Mouse (Mus musculus) urinary bladder, postnatal 10 days (tissue): ENCODE results near the gene Gm28308.

Source experiments
- DNase-seq: peaks from one replicate; pipeline ENCODE4 v3.0.0; 2022; ENCODE audit warnings: low spot score

Gene Gm28308

DNA sequence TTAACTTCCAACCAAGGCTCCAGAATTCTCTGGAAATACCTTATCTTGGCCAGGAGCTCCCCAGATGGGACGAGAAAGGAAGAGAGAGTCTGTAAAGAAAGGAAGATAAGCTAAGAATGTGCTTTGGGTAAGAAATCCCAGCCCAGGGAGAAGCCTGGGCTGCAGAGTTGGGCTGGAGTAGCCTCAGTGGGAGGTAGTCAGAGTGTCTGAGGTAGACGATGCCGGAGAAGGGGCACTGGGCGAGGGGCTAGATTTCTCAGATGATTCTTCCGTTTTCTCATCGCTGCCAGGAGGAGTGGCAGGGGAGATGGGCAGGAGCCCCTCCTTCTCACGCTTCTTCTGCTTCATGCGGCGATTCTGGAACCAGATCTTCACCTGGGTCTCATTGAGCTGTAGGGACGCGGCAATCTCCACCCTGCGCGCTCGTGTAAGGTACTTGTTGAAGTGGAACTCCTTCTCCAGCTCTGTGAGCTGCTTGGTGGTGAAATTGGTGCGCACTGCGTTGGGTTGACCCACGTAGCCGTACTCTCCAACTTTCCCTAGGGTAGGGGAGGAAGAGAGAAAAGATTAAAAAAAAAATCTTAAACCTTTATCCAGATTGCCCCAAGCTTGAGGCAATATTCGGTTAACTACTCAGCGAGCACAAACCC, 56.5 kb downstream of the Gm28308 start:
- no peak for DNase-seq

DNA sequence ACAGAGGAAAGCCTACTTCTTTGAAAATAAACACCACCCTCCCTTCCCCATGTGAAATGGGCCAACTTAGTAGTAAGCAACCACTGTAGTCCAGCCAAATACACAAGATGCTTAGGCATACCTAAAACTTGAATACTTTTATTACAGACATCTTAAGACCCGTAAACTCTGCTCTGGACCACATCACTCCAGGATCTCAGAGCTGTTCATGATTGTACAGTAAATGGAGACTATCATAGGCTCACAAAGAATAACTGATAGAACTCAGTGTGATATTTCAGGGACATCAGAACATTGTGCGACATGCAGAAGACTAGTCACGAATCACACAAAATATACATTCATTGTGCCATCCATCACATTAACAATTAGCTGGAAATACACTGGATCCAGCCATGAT, 57.7 kb downstream of the Gm28308 start:
- no peak for DNase-seq

- DNase-seq: no peak
Observed at GRCm38 (mm10) chr6:52154044-52154443, 59.1 kb downstream of the Gm28308 start.

DNA sequence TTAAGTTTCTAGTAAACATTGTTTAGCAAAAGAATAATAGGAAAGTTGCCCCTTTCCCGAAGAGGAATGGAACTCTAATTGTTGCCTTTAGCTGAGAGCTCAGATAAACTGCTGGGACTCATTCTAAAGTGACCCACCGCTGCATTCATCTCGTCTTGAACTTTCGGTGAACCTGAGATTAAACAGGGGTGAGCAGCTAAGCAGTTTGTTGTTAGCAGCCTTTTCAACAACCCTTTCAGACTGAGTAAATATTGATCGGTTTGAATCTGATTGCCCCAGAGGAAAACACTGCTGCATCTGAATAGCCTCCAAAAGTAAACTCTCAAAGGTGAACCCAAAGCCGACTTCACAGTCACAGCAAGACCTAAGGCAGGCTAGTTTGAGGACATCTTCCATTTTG, 59.9 kb downstream of the Gm28308 start:
- no peak for DNase-seq

DNA sequence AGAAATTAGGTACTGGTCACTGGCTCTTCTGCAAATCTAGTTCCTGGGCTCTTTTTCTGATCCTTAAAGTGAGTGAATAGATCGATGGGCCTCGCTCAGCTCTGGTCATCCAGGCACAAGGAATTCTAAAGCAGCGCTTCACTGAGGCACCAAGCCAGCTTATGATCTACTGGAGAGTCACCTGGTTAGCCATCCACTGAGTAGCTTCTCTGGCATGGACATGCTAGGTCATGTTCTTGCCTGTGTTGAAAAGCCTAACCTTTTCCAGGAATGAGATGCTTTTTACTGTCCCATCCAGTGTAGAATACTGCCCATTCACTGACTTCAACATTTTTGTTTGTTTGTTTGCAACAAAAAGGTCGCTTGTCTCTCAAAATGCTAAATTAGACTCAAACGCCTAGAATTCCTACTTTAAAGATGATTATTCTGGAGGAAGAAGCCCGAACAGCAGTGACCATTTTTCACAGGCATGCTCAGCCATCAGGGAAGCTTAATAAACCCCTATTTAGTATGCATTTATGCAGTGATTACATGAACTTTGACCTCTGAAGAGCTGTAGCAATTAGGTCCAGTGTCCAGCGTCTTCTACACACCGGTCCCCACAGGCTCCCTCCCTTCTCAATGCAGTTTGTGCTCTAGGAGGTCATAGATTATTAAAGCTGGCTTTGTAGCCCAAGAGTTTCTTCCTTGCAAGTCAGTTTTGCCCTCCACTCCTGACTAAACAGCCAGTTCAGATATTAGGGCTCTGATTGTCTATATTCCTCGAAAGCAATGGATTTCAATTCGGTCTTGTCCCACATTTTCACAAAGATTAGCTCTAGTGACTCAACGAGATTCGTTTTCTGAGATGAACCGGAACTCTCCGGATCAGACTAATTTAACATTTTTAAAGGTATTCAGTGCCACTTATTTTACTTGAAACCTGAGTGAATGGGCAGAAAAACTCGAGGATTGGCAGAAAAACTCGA, 60.6 kb downstream of the Gm28308 start:
- DNase-seq: no peak

- no peak for DNase-seq
Observed at GRCm38 (mm10) chr6:52151571-52151970, 61.6 kb downstream of the Gm28308 start.

- DNase-seq: no peak
Observed at GRCm38 (mm10) chr6:52150401-52150966, 62.7 kb downstream of the Gm28308 start.

- no peak for DNase-seq
Observed at GRCm38 (mm10) chr6:52139115-52139514, 74.0 kb downstream of the Gm28308 start.

GRCm38 (mm10) chr6:52138576-52138975, 74.6 kb downstream of the Gm28308 start:
- DNase-seq: no peak

- no peak for DNase-seq
Observed at GRCm38 (mm10) chr6:52137841-52138535, 75.2 kb downstream of the Gm28308 start.

DNA sequence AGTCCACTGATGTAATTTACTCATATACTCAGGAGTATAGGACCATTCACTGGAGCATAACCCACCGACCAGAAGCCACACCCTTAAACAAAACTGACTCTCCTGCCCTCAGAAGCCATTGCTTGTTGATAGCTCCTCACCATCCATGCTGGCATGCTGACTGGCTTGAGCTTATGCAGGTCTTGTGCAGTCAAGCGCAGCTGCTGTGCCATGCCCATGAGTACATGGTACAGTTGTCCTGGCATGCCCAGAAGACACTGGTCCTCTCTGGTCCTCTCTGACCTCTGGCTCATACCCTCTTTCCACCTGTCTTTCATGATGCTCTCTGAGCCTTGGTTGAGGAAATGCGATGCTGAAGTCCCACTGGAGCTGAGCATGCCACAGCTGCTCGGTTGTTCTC, 89.5 kb downstream of the Gm28308 start:
- no peak for DNase-seq

- no peak for DNase-seq
Observed at GRCm38 (mm10) chr6:52121173-52121572, 92.0 kb downstream of the Gm28308 start.

DNA sequence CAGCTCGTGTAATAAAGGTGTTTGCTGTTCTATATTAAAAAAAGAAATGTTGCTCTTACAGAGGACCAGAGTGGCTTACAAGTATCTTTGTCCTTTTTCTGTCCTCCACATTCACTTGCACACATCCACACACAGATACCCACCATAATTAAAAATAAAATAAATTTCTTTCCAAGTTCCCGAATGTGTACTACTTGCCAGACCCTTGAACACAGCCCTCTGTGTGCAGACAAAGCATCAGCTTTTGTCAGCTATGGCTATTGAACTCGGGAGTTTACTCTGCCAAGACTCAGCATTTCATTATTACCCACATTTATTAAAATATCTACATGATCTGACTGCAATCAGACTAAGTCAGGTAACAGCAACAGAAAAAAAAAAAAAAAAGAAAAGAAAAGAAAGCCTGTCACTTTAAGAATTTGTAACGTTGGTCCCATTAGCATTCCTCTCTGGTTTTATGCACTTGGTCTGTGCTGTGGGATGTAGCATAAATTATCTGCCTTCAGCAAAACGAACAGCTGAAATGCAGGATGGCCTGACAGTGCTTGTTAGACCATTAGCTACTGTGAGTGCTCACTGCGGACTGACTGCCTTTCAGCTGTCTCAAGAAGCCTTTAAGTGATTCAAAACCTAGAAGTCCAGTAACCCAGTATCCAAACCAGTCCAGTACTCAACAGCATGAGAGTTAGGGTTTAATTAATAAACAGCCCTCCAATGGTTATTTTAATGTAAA, 94.1 kb downstream of the Gm28308 start:
- no peak for DNase-seq

GRCm38 (mm10) chr6:52115899-52116298, 97.2 kb downstream of the Gm28308 start:
- no peak for DNase-seq
